Mouse (Mus musculus): Measurements from ENCODE around the gene Snrpg.
A peak's percentile ranks its signal among the peaks of the same experiment; 100 is the strongest.
"Not testable (repeated sequence)": the region's sequence is repeated elsewhere in the genome, so short reads cannot be mapped to it uniquely, and the experiment has no call there.

The Snrpg gene

DNA sequence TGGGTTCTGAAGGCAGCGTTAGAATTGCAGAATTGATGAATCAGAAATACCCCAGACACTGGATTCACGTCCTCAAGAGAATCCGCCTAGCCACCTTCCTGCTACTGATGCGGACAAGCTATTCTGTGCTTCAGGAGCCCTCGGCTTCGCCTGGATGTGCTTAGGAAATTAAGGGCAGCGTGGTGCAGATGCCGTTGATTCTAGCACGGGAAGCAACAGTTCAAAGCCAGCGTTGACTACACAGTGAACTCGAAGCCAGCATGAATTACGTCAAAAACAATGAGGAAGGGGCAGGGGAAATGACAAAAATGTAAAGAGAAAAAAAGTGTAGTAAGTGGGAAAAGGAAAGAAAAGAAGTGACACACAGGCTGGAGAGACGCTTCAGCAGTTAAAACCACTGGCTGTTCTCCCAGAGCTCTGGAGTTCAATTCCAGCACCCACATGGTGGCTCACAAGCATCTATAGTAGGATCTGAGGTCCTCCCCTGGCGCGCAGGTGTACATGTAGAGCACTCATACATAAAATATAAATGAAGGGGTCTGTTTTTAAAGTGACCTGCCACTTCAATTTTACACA lies at the start of gene Snrpg:
TSS of gene Snrpg (plus strand) at position 541 of the 576 bp plus-strand sequence.
- no peak for DNase-seq (ENCODE audit: low spot score in 2 of 2)

DNA sequence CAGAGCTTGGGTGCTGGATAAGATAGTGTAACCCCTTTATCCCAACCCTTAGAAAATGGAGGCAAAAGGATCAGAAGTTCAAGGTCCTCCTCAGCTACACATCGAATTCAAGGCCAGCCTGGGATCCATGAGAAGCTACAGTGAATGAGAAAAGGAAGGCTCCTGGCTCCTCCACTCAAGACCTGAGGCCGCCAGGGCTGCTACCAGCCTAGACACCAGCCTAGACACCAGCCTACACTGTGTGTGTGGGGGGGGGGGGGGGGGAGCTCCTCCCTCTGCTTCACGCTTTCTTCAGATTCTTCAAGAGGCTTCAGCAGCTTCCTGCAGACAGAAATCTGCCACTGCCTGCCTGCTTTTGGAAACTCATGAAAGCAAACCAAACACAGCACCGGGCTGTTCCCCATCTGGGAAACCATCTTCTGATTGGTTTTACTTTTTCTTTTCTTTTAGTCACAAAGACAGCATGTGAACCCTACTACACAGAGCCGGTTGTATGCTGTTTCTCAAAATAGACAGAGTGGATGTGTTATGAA lies 49.0 kb upstream of the Snrpg start:
- DNase-seq (ENCODE audit: low spot score in 2 of 2) = no peak

DNA sequence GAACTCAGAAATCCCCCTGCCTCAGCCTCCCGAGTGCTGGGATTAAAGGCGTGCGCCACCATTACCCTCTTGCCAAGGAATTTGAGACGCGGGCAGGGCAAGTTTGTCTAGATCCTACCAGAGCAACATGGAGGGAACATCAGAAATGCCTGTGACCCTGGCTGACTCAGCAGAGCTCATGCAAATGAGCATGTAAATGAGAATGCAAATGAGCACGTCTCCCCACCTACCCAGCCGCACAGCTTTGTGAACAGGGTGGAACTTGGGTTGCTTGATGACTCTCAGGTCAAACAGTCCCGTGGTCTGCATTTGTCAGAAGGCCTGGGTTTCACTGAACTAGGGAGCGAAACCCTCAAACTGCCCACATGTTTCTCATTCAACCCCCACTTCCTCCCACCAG lies 48.1 kb upstream of the Snrpg start:
- no peak for DNase-seq (ENCODE audit: low spot score in 2 of 2)

DNA sequence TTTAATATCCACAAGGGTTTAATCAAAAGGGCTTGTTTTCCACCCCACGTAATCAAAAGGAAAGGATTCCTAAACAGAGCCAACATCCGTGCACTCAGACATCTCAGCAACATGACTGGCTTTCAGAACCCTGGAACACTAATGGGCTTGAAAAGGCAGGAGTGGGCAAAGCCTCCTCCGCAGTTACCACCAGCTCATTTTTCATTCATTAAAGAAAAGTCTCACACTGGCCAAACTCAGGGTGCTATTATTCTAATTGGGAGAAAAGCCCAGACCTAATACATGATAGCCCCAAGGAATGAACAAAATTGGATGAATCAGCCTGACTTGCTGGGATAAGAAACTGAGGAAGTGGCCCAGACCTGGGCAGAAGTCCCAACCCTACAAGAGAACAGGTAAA lies 46.7 kb upstream of the Snrpg start:
- DNase-seq (ENCODE audit: low spot score in 2 of 2) = no peak

DNA sequence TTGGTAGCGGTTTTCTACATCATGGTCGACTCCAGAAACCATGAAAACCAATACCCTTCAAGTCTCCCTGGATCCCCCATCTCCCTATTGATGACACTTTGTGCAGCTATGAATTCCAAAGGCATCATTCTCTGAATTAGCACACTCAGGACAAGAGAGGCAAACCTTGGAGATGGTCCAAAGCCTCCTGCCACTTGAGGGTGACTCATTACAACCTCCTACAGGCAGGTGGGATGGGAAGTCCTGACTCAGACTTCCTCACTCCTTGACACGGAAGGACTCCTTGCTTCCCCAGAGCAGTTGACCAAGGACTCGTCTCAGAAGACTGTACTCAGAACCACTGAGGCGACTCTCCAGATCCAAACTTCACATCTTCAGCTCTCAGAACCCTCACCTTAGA lies 45.5 kb upstream of the Snrpg start:
- no peak for DNase-seq (ENCODE audit: low spot score in 2 of 2)

DNA sequence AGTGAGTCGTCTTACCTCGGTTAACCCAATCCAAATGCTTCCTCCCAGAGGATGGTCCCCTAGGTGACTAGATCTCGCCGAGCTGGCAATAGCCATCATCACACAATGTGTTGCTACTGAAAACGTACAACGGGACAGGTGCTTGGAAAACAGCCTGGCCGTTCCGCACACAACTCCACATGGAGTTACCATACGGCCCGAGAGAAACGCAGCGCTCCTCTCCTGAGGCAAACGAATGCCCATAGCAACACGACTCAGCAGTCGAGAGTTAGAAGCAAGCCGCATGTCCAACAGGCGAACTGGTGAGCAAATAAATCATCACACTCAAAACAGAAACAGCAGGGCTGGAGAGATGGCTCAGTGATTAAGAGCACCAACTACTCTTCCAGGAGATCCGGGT lies 44.2 kb upstream of the Snrpg start:
- DNase-seq (ENCODE audit: low spot score in 2 of 2) = no peak

DNA sequence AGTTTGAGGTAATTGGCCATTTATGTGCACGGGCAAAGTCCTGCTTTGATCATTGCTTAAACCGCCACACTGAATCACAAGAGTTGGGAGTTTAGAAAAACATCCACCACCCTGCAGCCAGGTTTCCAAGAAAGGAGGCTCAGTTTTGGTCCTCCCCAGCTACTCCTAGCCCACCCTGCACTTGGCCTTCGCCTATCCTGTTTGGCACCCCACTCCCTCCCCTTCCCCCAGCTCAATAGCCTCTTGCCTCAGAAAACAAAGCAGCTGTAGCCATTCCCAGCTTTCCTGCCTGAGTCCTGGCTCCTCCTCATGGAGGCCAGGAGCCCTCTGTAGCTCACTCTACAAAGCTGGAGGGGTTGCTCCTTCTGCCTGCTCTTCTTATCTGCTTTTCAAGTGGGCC lies 42.7 kb upstream of the Snrpg start:
- DNase-seq (ENCODE audit: low spot score in 2 of 2) = no peak

DNA sequence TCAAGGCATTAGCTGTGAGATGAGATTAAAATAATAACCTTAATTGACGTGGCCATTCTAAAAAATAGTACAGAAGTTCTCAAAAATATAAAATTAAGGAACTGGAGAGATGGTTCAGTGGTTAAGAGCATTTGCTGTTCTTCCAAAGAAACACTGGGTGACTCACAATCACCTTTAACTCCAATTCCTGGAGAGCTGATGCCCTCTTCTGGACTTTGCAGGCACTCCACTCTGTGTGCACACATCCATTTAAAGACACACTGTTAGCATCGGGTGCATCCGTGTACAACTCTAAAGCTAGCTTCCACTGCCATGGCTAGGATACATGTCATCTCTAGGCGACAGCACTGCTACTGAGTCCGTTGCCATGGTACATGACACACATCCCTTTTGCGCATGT lies 41.2 kb upstream of the Snrpg start:
- no peak for DNase-seq (ENCODE audit: low spot score in 2 of 2)

DNA sequence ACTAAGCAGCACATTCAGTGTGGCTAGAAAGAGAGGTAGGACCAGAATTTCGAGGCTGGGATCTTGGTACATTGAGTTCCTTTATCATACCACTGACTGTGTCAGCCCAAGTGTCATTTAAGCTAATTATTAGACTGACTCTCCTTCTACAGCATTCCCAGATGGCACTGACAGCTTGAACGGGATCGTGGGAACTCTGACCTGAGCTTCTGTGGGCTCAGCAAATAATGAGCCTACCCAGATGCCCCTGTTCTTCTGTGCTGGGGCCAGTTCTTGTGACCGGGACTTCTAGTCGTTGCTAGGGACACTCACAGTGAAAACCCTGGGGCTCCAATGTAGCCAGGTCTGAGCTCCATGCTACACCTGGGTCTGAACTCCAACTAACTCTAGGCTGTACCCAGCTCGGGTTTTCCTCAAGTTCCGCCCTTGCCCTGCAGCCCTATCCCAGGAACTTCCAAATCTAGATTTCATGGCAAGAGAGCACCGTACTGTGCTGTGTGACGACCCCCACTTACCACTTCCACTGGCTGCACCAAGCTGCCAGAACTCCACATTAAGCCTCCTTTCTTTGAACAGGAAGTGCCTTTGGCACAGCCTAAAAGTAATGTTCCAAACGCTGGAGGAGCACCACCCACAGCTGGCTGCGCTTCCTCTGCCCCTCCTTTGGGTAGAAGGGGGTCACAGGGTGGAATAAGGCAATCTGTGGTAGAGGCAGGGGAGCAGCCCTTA lies 35.8 kb upstream of the Snrpg start:
- no peak for DNase-seq (ENCODE audit: low spot score in 2 of 2)

DNA sequence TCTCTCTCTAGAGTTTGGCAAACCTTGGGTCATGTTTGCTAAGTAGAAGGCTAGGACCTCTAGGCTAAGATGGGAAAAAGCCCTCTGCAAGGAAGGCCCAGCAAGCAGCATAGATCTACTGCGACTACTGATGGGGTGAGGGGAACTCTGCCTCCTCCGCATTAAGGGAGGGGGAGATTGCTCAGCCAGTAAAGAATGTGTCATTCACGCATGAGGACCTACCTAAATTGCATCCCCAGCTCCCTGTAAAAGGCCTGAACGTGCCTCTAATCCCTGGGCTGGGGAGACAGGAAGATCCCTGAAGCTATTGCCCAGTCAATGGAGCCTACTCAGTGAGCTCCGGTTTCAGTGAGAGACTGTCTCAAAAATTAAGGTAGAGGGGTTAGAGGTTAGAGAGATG lies 35.2 kb upstream of the Snrpg start:
- DNase-seq (ENCODE audit: low spot score in 2 of 2) = no peak

DNA sequence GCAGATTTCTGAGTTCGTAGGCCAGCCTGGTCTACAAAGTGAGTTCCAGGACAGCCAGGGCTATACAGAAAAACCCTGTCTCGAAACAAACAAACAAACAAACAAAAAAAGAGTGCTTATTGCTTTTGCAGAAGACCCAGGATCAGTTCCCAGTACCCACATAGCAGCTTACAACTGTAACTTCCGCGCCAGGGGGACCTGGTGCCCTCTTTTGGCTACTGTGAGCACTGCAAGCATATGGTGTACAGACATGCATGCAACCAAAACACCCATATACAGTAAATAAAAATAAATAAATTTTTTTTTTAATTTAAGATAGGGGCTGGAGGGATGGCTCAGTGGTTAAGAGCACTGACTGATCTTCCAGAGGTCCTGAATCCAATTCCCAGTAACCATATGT lies 34.8 kb upstream of the Snrpg start:
- not testable (repeated sequence) for DNase-seq (ENCODE audit: low spot score in 2 of 2)

DNA sequence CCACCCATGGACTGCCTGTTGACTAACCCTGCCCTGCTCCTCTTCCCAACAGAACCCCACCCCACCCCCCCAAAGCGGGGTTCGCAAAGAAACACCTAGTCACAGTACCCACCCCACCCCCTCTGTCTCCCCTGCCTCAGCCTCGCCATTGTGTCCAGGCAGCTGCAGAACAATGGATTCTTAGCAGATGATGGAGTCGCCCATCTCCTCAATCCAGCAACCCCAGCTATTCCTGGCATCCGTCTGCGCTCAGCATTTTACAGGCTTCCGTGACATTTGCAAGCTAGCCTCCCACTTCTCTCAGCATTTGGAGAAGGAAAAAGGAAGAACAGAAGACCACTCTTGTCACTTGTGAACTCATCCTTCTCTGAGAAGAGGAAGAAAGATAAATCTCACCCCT lies 27.4 kb upstream of the Snrpg start:
- DNase-seq (ENCODE audit: low spot score in 2 of 2) = no peak

DNA sequence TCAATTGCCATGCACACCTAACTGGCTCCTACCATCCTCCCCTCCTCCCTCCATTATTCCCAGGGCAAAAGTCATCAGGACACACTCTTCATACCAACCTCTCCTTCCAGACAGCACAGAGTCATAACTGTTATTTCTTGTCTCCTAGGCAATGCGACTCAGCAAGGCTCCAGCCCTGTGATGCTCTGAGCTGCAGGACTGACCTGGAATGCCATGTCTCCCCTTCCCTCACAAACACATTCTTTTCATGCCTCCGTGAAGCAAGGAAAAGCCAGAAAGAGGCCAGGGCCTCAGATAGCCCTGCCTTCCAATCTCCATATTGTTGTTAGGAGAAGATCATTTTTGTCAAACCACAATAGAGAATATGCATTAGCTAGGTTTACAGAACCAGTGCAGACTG lies 25.0 kb upstream of the Snrpg start:
- DNase-seq (ENCODE audit: low spot score in 2 of 2) = no peak

DNA sequence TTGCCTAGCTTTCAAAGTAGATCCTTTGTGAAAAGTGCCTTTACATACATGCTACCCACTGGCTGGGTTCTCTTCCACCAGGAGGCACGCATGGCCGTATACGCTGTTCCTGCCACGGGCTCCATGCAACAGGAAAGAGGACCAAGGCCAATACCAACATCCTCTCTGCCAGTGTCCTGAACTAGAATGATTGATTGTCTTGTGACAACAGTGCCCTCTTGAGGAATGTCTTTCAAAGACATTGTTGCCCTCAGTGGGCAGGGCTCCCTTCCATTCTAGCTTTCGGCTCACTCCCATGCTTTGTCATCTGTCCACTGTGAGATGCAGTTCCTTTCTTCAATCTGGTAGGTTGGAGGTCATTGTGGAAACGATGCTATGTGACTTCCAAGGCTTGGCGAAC lies 21.8 kb upstream of the Snrpg start:
- no peak for DNase-seq (ENCODE audit: low spot score in 2 of 2)

DNA sequence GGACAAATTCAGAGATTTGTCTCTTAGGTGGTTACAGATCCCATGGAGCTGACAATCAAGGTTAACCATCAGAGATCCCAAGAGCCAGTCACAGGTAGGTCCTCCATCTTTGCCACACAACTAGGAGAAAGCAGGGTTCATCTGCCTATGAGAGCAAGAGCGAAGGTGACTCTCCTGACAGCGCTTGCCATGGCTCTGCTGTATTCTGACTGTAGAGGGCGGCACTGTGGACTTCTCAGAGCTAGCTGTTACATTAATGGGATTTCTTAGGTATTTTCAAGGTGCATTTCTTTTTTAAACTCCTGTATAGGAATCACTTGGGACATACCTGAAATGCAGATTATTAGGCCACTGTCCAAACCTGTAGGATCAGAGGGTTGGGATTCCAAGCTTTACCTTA lies 16.2 kb upstream of the Snrpg start:
- no peak for DNase-seq (ENCODE audit: low spot score in 2 of 2)

DNA sequence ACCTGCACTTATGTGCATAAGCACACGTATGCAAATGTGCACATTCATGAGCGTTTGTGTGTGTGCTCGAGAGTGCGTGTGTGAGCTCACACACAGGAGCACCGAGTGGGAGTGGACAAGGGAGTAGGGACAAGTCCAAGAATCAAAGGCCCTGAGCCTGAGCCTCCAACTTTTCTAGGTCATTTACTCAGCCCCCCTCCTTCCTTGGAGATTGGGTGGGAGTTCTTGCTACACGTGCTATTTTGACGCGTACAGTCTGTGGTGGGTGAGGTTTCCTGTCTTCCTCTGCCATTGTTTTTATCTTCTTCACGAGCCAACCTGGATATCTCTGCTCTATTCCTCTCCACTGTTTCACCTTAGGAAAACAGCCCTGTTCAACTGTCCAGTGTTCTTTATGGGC lies 14.1 kb upstream of the Snrpg start:
- no peak for DNase-seq (ENCODE audit: low spot score in 2 of 2)

DNA sequence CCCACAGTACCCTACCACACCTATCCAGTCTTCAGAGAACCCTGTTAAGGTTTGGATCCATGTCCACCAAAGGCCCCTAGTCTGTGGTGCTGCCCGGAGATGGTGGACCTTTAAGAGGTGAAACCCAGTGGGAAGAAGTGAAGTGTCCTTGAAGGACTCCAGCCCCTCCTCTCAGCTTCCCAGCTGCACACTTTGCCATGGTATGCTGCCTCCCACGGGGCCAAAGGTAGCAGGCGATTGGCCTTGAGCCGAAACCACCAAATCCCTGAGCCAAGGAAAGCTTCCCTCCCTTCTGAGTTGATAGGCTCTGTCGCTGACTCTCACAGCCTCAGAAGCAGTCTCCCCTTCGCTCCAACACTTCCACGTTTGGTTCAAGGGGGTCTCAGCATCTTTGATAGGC lies 10.4 kb upstream of the Snrpg start:
- DNase-seq (ENCODE audit: low spot score in 2 of 2) = no peak

DNA sequence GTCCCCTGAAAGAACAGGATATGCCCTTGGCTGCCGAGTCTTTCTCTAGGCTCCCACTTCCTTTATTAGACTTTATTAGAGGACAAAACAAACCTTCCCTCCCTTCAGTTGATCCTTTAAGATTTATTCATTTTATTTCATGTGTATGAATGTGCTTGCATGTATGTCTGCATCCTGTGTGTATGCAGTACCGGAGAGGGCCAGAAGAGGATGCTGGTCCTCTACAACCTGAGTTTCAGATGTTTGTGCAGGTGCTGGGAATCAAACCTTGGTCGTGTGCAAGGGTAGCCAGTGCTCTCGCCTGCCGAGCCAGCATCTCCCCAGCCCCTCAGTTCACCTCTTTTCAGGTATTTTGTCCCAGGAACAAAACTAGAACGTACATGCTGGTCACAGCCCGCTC lies 9.7 kb upstream of the Snrpg start:
- DNase-seq (ENCODE audit: low spot score in 2 of 2) = no peak

DNA sequence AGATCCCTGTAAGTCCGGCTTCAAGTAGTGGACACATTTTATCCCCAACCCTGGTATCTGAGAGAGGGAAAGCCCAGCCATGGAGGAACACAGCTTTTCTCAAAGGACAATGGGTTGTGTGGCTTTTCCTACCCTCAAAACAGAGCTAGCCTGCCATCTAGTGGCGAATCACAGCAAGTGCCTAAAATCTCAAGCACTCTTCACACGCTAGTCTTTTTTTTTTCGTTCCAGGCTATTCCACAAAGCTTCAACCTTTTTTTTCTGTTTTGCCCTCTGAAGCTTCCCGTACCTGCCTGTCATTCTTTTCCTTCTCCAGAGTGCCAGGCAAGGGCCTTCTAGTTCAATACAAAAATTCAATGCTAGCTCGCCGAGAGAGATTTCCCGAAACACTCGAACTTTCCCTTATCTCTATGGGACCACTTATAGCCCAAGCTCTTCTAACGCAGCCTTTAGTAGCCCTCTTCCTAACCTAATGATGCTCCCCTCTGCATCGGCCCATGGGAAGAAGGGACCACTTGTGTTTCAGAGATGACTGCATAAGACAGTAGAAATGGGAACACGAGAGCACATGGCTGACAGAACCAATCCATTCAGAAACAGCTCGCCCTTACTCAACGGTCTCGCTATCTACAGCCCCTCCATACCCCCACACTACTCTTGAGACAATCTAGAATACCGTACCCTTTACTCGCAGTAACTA lies 6.5 kb upstream of the Snrpg start:
- peak; percentile 61 to 75 for DNase-seq (ENCODE audit: low spot score in 2 of 2)

DNA sequence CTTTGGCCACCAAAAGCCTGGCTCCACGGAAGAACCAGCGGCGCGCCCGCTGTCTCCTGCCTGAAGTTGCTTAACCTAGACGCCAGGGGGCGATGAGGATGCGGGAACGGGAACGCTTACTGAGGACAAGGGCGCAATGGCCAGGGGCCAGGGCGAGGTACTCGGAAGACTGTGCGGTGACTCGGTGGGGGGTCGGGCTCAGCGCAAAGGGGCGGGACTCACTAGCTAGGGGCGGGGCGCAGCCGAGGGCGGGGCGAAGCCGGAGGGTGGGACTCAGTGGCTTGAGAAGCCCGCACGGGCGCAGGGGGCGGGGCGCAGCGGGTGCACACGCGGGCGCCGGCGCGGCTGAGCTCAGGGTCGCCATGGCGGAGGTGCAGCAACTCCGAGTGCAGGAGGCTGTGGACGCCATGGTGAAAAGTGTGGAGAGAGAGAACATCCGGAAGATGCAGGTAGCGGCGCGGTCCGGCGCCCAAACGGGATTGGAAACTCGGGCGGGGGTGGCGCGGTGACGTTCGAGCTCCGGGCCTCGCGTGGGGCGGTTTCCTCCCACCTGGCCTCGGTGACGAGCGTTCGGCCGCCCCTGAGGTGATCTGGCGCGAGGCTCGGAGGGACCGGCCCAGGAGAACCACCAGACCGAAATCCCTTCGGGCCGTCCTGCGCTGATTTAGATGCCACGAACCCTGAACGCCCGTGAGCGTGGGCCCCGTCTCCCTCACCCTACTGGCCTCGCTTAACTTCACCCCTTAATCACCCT lies 5.6 kb upstream of the Snrpg start, which contains the start of gene Fam136a:
TSS of gene Fam136a (plus strand) at position 276 of the 754 bp plus-strand sequence.
- DNase-seq (ENCODE audit: low spot score in 2 of 2) = peak; percentile 93 to 96

DNA sequence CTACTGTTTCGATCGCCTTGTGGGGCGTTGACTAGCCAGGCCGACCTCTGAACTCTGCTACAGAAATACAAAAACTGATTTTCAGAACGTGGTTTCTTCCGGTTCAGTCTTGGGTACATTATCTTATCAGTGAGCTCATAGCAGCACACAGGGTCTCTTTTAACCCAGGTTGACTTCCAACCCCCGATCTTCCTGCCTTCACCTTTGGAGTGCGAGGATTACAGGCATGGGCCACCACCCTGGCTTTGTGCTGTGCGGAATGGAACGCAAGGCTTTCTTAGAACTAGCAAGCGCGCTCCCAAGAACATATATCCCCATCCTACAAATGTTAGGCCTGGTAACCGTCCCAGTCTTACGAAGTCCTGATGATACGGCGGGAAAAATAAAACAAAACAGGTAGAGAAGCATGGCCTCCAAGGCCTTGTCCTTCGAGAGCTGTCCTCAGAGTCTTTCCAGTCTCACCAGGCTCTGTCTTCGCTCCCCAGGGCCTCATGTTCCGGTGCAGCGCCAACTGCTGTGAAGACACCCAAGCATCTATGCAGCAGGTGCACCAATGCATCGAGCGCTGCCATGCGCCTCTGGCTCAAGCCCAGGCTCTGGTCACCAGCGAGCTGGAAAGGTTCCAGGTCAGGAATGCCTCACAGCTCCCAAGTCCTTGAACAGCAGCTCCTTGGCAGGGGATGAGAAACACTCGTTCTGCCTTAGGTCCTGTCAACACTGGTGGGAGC lies 4.8 kb upstream of the Snrpg start:
- DNase-seq (ENCODE audit: low spot score in 2 of 2) = peak; percentile 18 to 31
